Mouse (Mus musculus) small intestine, adult 2 months (tissue): ENCODE measurements around the gene Mettl9. TPM values are rescaled to one million over a fixed set of nuclear protein-coding genes. Genes with fewer than 3 reads are reported as not detected.

Experiments
- H3K27ac ChIP-seq: fragments of 200-500 bp; 2 replicates; pipeline ENCODE4 v1.5.1; 2012; ENCODE audit warnings: low read depth, low read length, control low read depth, inconsistent platforms; ENCODE audit not compliant: insufficient read depth
- H3K27me3 ChIP-seq: fragments of 200-500 bp; 2 replicates; pipeline ENCODE4 v1.6.1; 2012; ENCODE audit warnings: mild to moderate bottlenecking, moderate library complexity, low read length, inconsistent platforms; ENCODE audit not compliant: control insufficient read depth, insufficient read depth
- H3K36me3 ChIP-seq: fragments of 200-500 bp; 2 replicates; pipeline ENCODE4 v1.6.1; 2012; ENCODE audit warnings: mild to moderate bottlenecking, low read length, control low read depth, inconsistent platforms; ENCODE audit not compliant: control insufficient read depth, insufficient read depth
- H3K4me1 ChIP-seq: fragments of 200-500 bp; 2 replicates; pipeline ENCODE4 v1.6.1; 2012; ENCODE audit warnings: low read length, inconsistent platforms, mixed read lengths; ENCODE audit not compliant: control insufficient read depth, insufficient read depth, insufficient read length
- H3K4me3 ChIP-seq: fragments of 200-500 bp; 2 replicates; pipeline ENCODE4 v1.5.1; 2012; ENCODE audit warnings: low read depth, mild to moderate bottlenecking, control low read depth, inconsistent platforms, low read length, moderate library complexity
- CTCF ChIP-seq: fragments of 200-500 bp; IDR thresholded peaks from 2 replicates; pipeline ENCODE4 v1.5.1; 2012; ENCODE audit warnings: low read depth, mild to moderate bottlenecking, control low read depth, inconsistent platforms, low read length, moderate library complexity, mixed read lengths; ENCODE audit not compliant: insufficient replicate concordance, insufficient read length; ENCODE audit errors: extremely low read depth
- POLR2A ChIP-seq: fragments of 200-500 bp; IDR thresholded peaks from 2 replicates; pipeline ENCODE4 v1.6.1; 2012; ENCODE audit warnings: low read depth, mild to moderate bottlenecking, control low read depth, inconsistent platforms, low read length, moderate library complexity
- WGBS: fragments of 180-500 bp; shearing (Covaris S2); methylation state at CpG from one replicate; pipeline ENCODE4 v1.1.7; 2018; 5-methylcytosine and 5-hydroxymethylcytosine counted together
- polyA plus RNA-seq: library from polyadenylated mRNA; depleted of rRNA; stranded (reverse); fragments of >200 nt; gene quantifications from 2 replicates; pipeline ENCODE4 v1.2.3, GENCODE M21; 2012; rRNA removed

Mettl9 gene
- polyA plus RNA-seq, 1 experiment = 22.6 TPM

GRCm38 (mm10) chr7:121107851-121108250 lies 73.6 kb downstream of the Mettl9 start:
- Histone ChIP-seq H3K27ac (no peak overlapping the region), H3K4me1 (no peaks in the 10 kb centered on the region), H3K27me3 (no peaks in the 10 kb centered on the region), H3K36me3 (no peaks in the 10 kb centered on the region), H3K4me3 (no peak overlapping the region)
- TF ChIP-seq CTCF = no peak
- TF ChIP-seq POLR2A = no peak
- 71% methylated on average over 3 of the region's 3 CpGs for WGBS

DNA sequence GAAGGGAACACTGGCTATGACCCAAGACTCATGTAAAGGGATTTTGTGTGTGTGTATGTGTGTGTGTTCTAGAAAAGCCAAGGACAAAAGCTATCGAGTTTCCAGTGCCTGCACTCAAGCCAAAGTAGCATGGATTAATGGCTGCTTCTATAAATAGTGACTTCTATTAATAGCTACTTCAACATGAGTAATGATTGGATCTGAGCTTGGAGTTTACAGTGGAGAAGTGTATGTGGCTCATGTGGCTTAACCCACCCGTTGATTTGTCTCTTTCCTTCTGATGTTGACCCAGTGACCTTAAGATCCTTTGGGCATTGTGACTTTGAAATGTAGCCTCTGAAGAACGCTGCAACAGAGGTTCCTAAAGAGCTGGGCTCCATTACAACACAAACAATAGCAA lies 77.1 kb downstream of the Mettl9 start:
- WGBS = 38% methylated on average over 3 of the region's 3 CpGs
- no peaks in the 10 kb centered on the region for H3K4me1 ChIP-seq
- H3K36me3 ChIP-seq = no peaks in the 10 kb centered on the region
- TF ChIP-seq CTCF = no peak
- TF ChIP-seq POLR2A = no peak
- H3K27ac ChIP-seq = no peak overlapping the region
- no peaks in the 10 kb centered on the region for H3K27me3 ChIP-seq
- no peak overlapping the region for H3K4me3 ChIP-seq

GRCm38 (mm10) chr7:121111762-121112161 lies 77.5 kb downstream of the Mettl9 start:
- TF ChIP-seq CTCF = no peak
- no peak for TF ChIP-seq POLR2A
- no peaks in the 10 kb centered on the region for H3K27me3 ChIP-seq
- H3K4me1 ChIP-seq = no peaks in the 10 kb centered on the region
- 31% methylated on average over 3 of the region's 3 CpGs for WGBS
- H3K27ac ChIP-seq = no peak overlapping the region
- no peaks in the 10 kb centered on the region for H3K36me3 ChIP-seq
- no peak overlapping the region for H3K4me3 ChIP-seq

DNA sequence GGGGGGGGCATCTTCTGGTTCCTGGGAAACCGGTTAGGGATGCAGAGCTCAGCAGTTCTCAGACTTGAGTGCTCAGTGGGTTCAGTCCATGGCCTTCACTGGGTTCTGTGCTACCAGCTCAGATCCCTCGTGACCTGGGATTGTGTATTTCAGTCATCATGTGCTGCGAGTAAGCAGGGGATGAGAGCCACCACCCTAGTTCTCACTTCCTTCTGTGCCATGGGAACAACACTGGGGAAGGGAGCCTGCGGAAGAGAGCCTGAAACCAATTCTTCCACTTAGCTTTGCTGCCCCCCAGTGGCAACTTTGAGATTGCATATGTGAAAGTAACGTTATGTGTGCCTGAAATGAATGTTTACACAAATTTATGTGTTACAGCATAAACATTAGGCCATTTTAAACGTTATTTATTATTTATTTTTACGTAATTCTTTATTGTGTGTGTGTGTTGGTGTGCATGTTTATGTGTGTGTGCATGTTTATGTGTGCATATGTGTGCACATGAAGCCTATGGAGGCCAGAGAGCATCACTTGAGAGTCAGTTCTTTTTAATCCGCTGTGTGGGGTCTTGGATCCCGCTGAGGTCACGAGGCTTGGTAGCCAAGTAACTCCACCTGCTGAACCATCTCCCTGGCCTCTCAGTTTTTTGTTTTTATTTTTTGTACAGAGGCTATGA lies 86.0 kb downstream of the Mettl9 start:
- WGBS = 10% methylated on average over 10 of the region's 10 CpGs
- Histone ChIP-seq H3K4me1 (no peaks in the 10 kb centered on the region), H3K27me3 (no peaks in the 10 kb centered on the region), H3K27ac (no peak overlapping the region), H3K4me3 (no peak overlapping the region), H3K36me3 (no peaks in the 10 kb centered on the region)
- TF ChIP-seq CTCF (peak; percentile 68; the same call in 1 of the 2 replicates), POLR2A (no peak)

Other genes starting within 250 kb of the Mettl9 start
- gene Gm5737, start 222.1 kb upstream of the Mettl9 start, polyA plus RNA-seq = not detected in 2 replicates
- 9.4 and 22.8 TPM in 2 replicates for gene Eef2k, start 191.6 kb upstream of the Mettl9 start, polyA plus RNA-seq
- 6.9 and 10.9 TPM in 2 replicates for gene Polr3e, start 116.7 kb upstream of the Mettl9 start, polyA plus RNA-seq
- gene Cdr2, start 52.1 kb upstream of the Mettl9 start, polyA plus RNA-seq = 37.1 and 51.7 TPM in 2 replicates
- 0.11 and 0.13 TPM in 2 replicates for gene Mfsd13b, start 51.9 kb upstream of the Mettl9 start, polyA plus RNA-seq
- 0.52 and 0.63 TPM in 2 replicates for gene Igsf6, start 40.1 kb downstream of the Mettl9 start, polyA plus RNA-seq
- 0.08 and 0.38 TPM in 2 replicates for gene Otoa, start 47.2 kb downstream of the Mettl9 start, polyA plus RNA-seq